Mouse (Mus musculus): Measurements from ENCODE around the gene Igf2. TPM values are rescaled to one million over a fixed set of nuclear protein-coding genes. Genes with fewer than 3 reads are reported as not detected.

Igf2 gene
- polyA plus RNA-seq, 1 experiment from 2014 or later: 323 TPM

- H3K9ac ChIP-seq: peak overlapping the region; percentile 53
- WGBS: 0% methylated on average over 12 of the region's 12 CpGs
- H3K4me1 ChIP-seq: peaks cover 26% of the 10 kb centered on the region
- H3K9me3 ChIP-seq (replicated peaks): no peaks in the 10 kb centered on the region
- H3K4me3 ChIP-seq: no peak overlapping the region; the same call in 1 of the 2 replicates
- peak overlapping the region; percentile 88 for H3K27ac ChIP-seq
- H3K36me3 ChIP-seq: no peaks in the 10 kb centered on the region
- H3K27me3 ChIP-seq: no peaks in the 10 kb centered on the region
- H3K4me2 ChIP-seq (replicated peaks): peak overlapping the region; percentile 41
- peak; percentile 93 for ATAC-seq (ENCODE audit: low FRiP score)
Observed at GRCm38 (mm10) chr7:142610627-142611406, 55.8 kb downstream of the Igf2 start.

DNA sequence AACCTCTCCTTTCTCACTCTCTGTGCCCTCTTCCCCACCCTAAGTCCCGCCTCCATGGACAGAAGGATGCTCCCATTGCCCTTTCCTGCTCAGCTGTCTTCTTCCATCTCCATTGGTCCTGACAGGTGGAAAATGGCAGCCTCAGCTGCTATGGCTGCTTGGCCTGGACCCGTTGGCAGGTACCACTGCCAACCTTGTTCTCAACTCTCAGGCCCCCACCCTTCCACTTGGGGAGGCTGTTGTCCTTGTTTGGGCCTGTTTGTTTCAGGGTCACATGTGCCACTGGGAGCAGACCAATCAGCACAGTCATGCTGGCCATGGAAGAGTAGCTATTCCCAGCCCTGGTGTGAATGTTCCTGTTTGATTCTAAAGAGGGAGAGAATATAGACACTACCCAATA is 65.7 kb downstream of the Igf2 start:
- H3K9me3 ChIP-seq (replicated peaks): no peaks in the 10 kb centered on the region
- no peak overlapping the region for H3K27ac ChIP-seq
- no peak for ATAC-seq (ENCODE audit: low FRiP score)
- H3K27me3 ChIP-seq: no peaks in the 10 kb centered on the region; the same call in 1 of the 2 replicates
- no peak overlapping the region for H3K9ac ChIP-seq
- no peaks in the 10 kb centered on the region for H3K4me1 ChIP-seq
- H3K4me2 ChIP-seq (replicated peaks): no peak overlapping the region
- WGBS: 81% methylated on average over 2 of the region's 2 CpGs
- no peaks in the 10 kb centered on the region for H3K36me3 ChIP-seq
- H3K4me3 ChIP-seq: no peak overlapping the region

MicroRNA genes within 50 kb of the gene (microRNA counts, 519-probe panel; counts per million panel counts)
- microRNA mmu-miR-483: 470 counts per million, percentile 58 among the panel's probes with 10 or more counts

Small RNAs within 50 kb of the gene (microRNA-seq; reads per million reads assigned to microRNA genes)
- gene Mir483: 923 reads per million, percentile 74 among the genes with 10 or more reads in this experiment

Other genes with a start within 250 kb of the Igf2 start
- gene Syt8, start 232.0 kb downstream of the Igf2 start, polyA plus RNA-seq (2016; fragmentation: Nextera tagmentation; extraction: Ambion mirVana): 0.30 TPM in 1 of 2 replicates, not detected in the other
- gene Tnni2, start 225.0 kb downstream of the Igf2 start, polyA plus RNA-seq (2016; fragmentation: Nextera tagmentation; extraction: Ambion mirVana): 1.9 and 3.6 TPM in 2 replicates
- 9.6 and 14.4 TPM in 2 replicates for gene Lsp1, start 206.0 kb downstream of the Igf2 start, polyA plus RNA-seq (2016; fragmentation: Nextera tagmentation; extraction: Ambion mirVana)
- gene Tnnt3, start 168.0 kb downstream of the Igf2 start, polyA plus RNA-seq (2016; fragmentation: Nextera tagmentation; extraction: Ambion mirVana): 1.8 and 5.8 TPM in 2 replicates
- gene Mrpl23, start 134.1 kb downstream of the Igf2 start, polyA plus RNA-seq (2016; fragmentation: Nextera tagmentation; extraction: Ambion mirVana): 8.4 and 13.4 TPM in 2 replicates
- not detected in 2 replicates for gene Gm49394, start 3.1 kb upstream of the Igf2 start, polyA plus RNA-seq (2016; fragmentation: Nextera tagmentation; extraction: Ambion mirVana)
- 0.60 TPM in 1 of 2 replicates, not detected in the other for gene Ins2, start 76.6 kb upstream of the Igf2 start, polyA plus RNA-seq (2016; fragmentation: Nextera tagmentation; extraction: Ambion mirVana)

Measured in hindbrain, embryonic 12.5 days (tissue).